18 mouse cellular contexts compared by ENCODE assay signal in genomic region chr3:94613258-94613878, GRCm38 (mm10). TPM values are rescaled to one million over a fixed set of nuclear protein-coding genes. Genes with fewer than 3 reads are reported as not detected.
DNase-seq lines count a peak whose midpoint lies in the region; ATAC-seq and TF ChIP-seq lines count a peak whose summit lies in the region.
"Had no signal": no experiment of that assay in that cellular context is flagged by ENCODE, and none has a peak within 500 bp of the region (broad histone marks: within the 10 kb centered on the region; RNA-seq: fewer than 3 reads in every experiment).

No protein-coding gene starts in this region.

- ATAC-seq in hindbrain, embryonic 11.5 days (ENCODE audit: low FRiP score) = no peak
- no peak for ATAC-seq in lung, postnatal 0 days
- ATAC-seq in stomach, embryonic 14.5 days (ENCODE audit: insufficient number of reproducible peaks, insufficient read depth, low FRiP score, low read depth) = 0 out of 2 replicates have a peak, but pooled peaks have one; percentile 23
- ATAC-seq: midbrain, embryonic 16.5 days; Patski had no signal

- H3K27ac ChIP-seq in hindbrain, embryonic 10.5 days = peak overlapping the region; percentile 54
- no peak overlapping the region for H3K27ac ChIP-seq in hindbrain, embryonic 11.5 days (ENCODE audit: low read depth, low read length)
- no peak overlapping the region for H3K27ac ChIP-seq in lung, postnatal 0 days (ENCODE audit: low read length)
- peak overlapping the region; percentile 15; the same call in 1 of the 2 replicates for H3K27ac ChIP-seq in heart, adult 2 months
- H3K27ac ChIP-seq in stomach, embryonic 14.5 days (ENCODE audit: low read length) = no peak overlapping the region
- H3K27ac ChIP-seq: forebrain, embryonic 10.5 days; heart, embryonic 13.5 days; liver, embryonic 14.5 days had no signal

- no peak for TF ChIP-seq POLR2A in heart, adult 2 months (IDR thresholded peaks at IDR 0.05; ENCODE audit: insufficient read depth, low read depth, low read length)

- 53% methylated on average over 7 of the region's 7 CpGs for WGBS in hindbrain, embryonic 10.5 days
- WGBS in hindbrain, embryonic 11.5 days = 55% methylated on average over 7 of the region's 7 CpGs
- 69% methylated on average over 7 of the region's 7 CpGs for WGBS in lung, postnatal 0 days
- WGBS in heart, adult 2 months = 68% methylated on average over 7 of the region's 7 CpGs
- 72% methylated on average over 7 of the region's 7 CpGs for WGBS in stomach, embryonic 14.5 days

- H3K4me2 ChIP-seq in hindbrain, embryonic 11.5 days (replicated peaks; ENCODE audit: low read depth, low read length) = no peak overlapping the region
- H3K4me2 ChIP-seq in lung, postnatal 0 days (replicated peaks; ENCODE audit: low read depth, low read length) = no peak overlapping the region
- no peak overlapping the region for H3K4me2 ChIP-seq in stomach, embryonic 14.5 days (replicated peaks; ENCODE audit: low read depth, low read length)
- H3K4me2 ChIP-seq: heart, embryonic 13.5 days had no signal

- no peaks in the 10 kb centered on the region for H3K36me3 ChIP-seq in hindbrain, embryonic 10.5 days
- H3K36me3 ChIP-seq in hindbrain, embryonic 11.5 days (ENCODE audit: control insufficient read depth, insufficient read depth, low read length) = no peaks in the 10 kb centered on the region
- no peaks in the 10 kb centered on the region for H3K36me3 ChIP-seq in lung, postnatal 0 days (ENCODE audit: insufficient read depth, low read length)
- no peaks in the 10 kb centered on the region for H3K36me3 ChIP-seq in heart, adult 2 months (ENCODE audit: control insufficient read depth, insufficient read depth, low read length)
- H3K36me3 ChIP-seq in stomach, embryonic 14.5 days (ENCODE audit: control insufficient read depth, insufficient read depth, low read length) = no peaks in the 10 kb centered on the region
- H3K36me3 ChIP-seq: forebrain, embryonic 10.5 days had no signal

- peaks cover 14% of the 10 kb centered on the region for H3K4me1 ChIP-seq in hindbrain, embryonic 10.5 days (replicated peaks)
- H3K4me1 ChIP-seq in hindbrain, embryonic 11.5 days (replicated peaks; ENCODE audit: control insufficient read depth, insufficient read depth, low read length) = no peaks in the 10 kb centered on the region
- no peaks in the 10 kb centered on the region for H3K4me1 ChIP-seq in lung, postnatal 0 days (ENCODE audit: insufficient read depth, low read depth, low read length)
- no peaks in the 10 kb centered on the region; the same call in 1 of the 2 replicates for H3K4me1 ChIP-seq in heart, adult 2 months (ENCODE audit: control insufficient read depth, insufficient read depth, low read length)
- H3K4me1 ChIP-seq in stomach, embryonic 14.5 days (ENCODE audit: control insufficient read depth, insufficient read depth, low read length) = no peaks in the 10 kb centered on the region

- no peak for TF ChIP-seq CTCF in lung, postnatal 0 days (IDR thresholded peaks at IDR 0.05)
- no peak for TF ChIP-seq CTCF in heart, adult 2 months (IDR thresholded peaks at IDR 0.05)

- H3K27me3 ChIP-seq in hindbrain, embryonic 10.5 days (ENCODE audit: insufficient read depth, poor library complexity, severe bottlenecking) = no peaks in the 10 kb centered on the region
- no peaks in the 10 kb centered on the region for H3K27me3 ChIP-seq in hindbrain, embryonic 11.5 days (ENCODE audit: control insufficient read depth, insufficient read depth, low read length)
- no peaks in the 10 kb centered on the region for H3K27me3 ChIP-seq in lung, postnatal 0 days (replicated peaks; ENCODE audit: insufficient read depth, low read length)
- H3K27me3 ChIP-seq in heart, adult 2 months (ENCODE audit: control insufficient read depth, insufficient read depth, low read length) = no peaks in the 10 kb centered on the region
- no peaks in the 10 kb centered on the region for H3K27me3 ChIP-seq in stomach, embryonic 14.5 days (ENCODE audit: control insufficient read depth, insufficient read depth, low read length)
- H3K27me3 ChIP-seq: heart, embryonic 13.5 days; Patski had no signal

- H3K4me3 ChIP-seq in hindbrain, embryonic 10.5 days = no peak overlapping the region
- no peak overlapping the region for H3K4me3 ChIP-seq in hindbrain, embryonic 11.5 days (ENCODE audit: low read depth, low read length)
- no peak overlapping the region for H3K4me3 ChIP-seq in lung, postnatal 0 days (ENCODE audit: low read depth, low read length)
- no peak overlapping the region for H3K4me3 ChIP-seq in heart, adult 2 months
- H3K4me3 ChIP-seq in stomach, embryonic 14.5 days (ENCODE audit: low read depth, low read length) = no peak overlapping the region
- H3K4me3 ChIP-seq: forebrain, embryonic 10.5 days; heart, embryonic 13.5 days had no signal

- H3K9ac ChIP-seq in hindbrain, embryonic 11.5 days (ENCODE audit: low read depth, low read length) = no peak overlapping the region
- no peak overlapping the region for H3K9ac ChIP-seq in lung, postnatal 0 days (replicated peaks; ENCODE audit: low read depth)
- H3K9ac ChIP-seq in heart, adult 2 months (ENCODE audit: low read depth, low read length) = no peak overlapping the region
- no peak overlapping the region for H3K9ac ChIP-seq in stomach, embryonic 14.5 days (replicated peaks; ENCODE audit: low read depth, low read length)
- H3K9ac ChIP-seq: liver, embryonic 14.5 days had no signal

- no peak for TF ChIP-seq EP300 in lung, postnatal 0 days (IDR thresholded peaks at IDR 0.05)
- no peak for TF ChIP-seq EP300 in heart, adult 2 months (IDR thresholded peaks at IDR 0.05; ENCODE audit: insufficient read depth, low read depth, low read length)

- DNase-seq in hindbrain, embryonic 10.5 days (ENCODE audit: low spot score) = peak; percentile 9
- DNase-seq in hindbrain, embryonic 11.5 days (ENCODE audit: low spot score) = no peak
- peak; percentile 51 for DNase-seq in lung, postnatal 25 days (ENCODE audit: low spot score)
- DNase-seq in lung, postnatal 0 days (ENCODE audit: low spot score) = no peak
- DNase-seq in heart, adult 2 months = peak; percentile 31 to 66
- DNase-seq in adrenal gland, postnatal 14 days = no peak
- DNase-seq in left cerebral cortex, postnatal 10 days (ENCODE audit: extremely low spot score in 1 of 2, low spot score in 2 of 2) = no peak
- DNase-seq: adrenal gland, adult 2 months; kidney, adult 11 months; right cerebral cortex, postnatal 4 days had no signal

- intact Hi-C loops in heart, adult 2 months (cut with DNase I) = no loop called here
- intact Hi-C loops in left cerebral cortex, postnatal 10 days (cut with DNase I) = no loop called here

- H3K9me3 ChIP-seq in hindbrain, embryonic 10.5 days = no peaks in the 10 kb centered on the region
- H3K9me3 ChIP-seq in hindbrain, embryonic 11.5 days (ENCODE audit: control insufficient read depth, low read length) = no peaks in the 10 kb centered on the region
- no peaks in the 10 kb centered on the region for H3K9me3 ChIP-seq in lung, postnatal 0 days (ENCODE audit: low read length)
- no peaks in the 10 kb centered on the region for H3K9me3 ChIP-seq in stomach, embryonic 14.5 days (ENCODE audit: control insufficient read depth, low read depth, low read length)
- H3K9me3 ChIP-seq: forebrain, embryonic 10.5 days; heart, embryonic 13.5 days had no signal

- H3K79me2 ChIP-seq in heart, adult 2 months (replicated peaks; ENCODE audit: control insufficient read depth, insufficient read depth, low read length) = no peaks in the 10 kb centered on the region

RNA-seq across cellular contexts. Expression of gene Gm10972, which starts 29.5 kb away (rescaled TPM):
- polyA plus RNA-seq in hindbrain, embryonic 10.5 days (2016; fragmentation: Nextera tagmentation; extraction: Ambion mirVana) = not detected in 2 replicates
- polyA plus RNA-seq in hindbrain, embryonic 11.5 days (2014; fragmentation: Nextera tagmentation; extraction: Ambion mirVana) = not detected in 2 replicates
- polyA plus RNA-seq in lung, postnatal 0 days (2015; fragmentation: Nextera tagmentation; extraction: Ambion mirVana) = not detected in 2 replicates
- total RNA-seq in heart, adult 2 months (2021) = not detected
- polyA plus RNA-seq in heart, adult 2 months (2012; rRNA removed) = not detected in 2 replicates
- polyA plus RNA-seq in stomach, embryonic 14.5 days (2014; fragmentation: Nextera tagmentation; extraction: Ambion mirVana) = not detected in 2 replicates
- not detected in 2 replicates for total RNA-seq in adrenal gland, postnatal 14 days (2021)
- total RNA-seq in left cerebral cortex, postnatal 10 days (2021) = not detected
- total RNA-seq: adrenal gland, adult 2 months; neutrophil, adult 5-6 weeks had no signal
- polyA plus RNA-seq: adrenal gland, adult 2 months; forebrain, embryonic 10.5 days; heart, embryonic 13.5 days; liver, embryonic 14.5 days; midbrain, embryonic 16.5 days; Patski; testis, adult 2 months had no signal

RNA-seq across cellular contexts. Expression of gene Snx27, which starts 30.9 kb away (rescaled TPM):
- 43.0 and 45.5 TPM in 2 replicates for polyA plus RNA-seq in hindbrain, embryonic 10.5 days (2016; fragmentation: Nextera tagmentation; extraction: Ambion mirVana)
- polyA plus RNA-seq in hindbrain, embryonic 11.5 days (2014; fragmentation: Nextera tagmentation; extraction: Ambion mirVana) = 40.6 and 42.4 TPM in 2 replicates
- 21.5 and 28.3 TPM in 2 replicates for polyA plus RNA-seq in lung, postnatal 0 days (2015; fragmentation: Nextera tagmentation; extraction: Ambion mirVana)
- total RNA-seq in heart, adult 2 months (2021) = 10 to 100 TPM; 27.4 to 29.0 TPM
- 7.5 and 14.4 TPM in 2 replicates for polyA plus RNA-seq in heart, adult 2 months (2012; rRNA removed)
- polyA plus RNA-seq in stomach, embryonic 14.5 days (2014; fragmentation: Nextera tagmentation; extraction: Ambion mirVana) = 35.1 and 41.9 TPM in 2 replicates
- total RNA-seq in adrenal gland, postnatal 14 days (2021) = 35.7 and 37.5 TPM in 2 replicates
- total RNA-seq in left cerebral cortex, postnatal 10 days (2021) = 10 to 100 TPM; 86.0 to 90.2 TPM

RNA-seq across cellular contexts. Expression of gene Tuft1, which starts 45.3 kb away (rescaled TPM):
- polyA plus RNA-seq in hindbrain, embryonic 10.5 days (2016; fragmentation: Nextera tagmentation; extraction: Ambion mirVana) = 3.5 and 3.7 TPM in 2 replicates
- polyA plus RNA-seq in hindbrain, embryonic 11.5 days (2014; fragmentation: Nextera tagmentation; extraction: Ambion mirVana) = 3.9 and 4.5 TPM in 2 replicates
- 16.9 and 19.5 TPM in 2 replicates for polyA plus RNA-seq in lung, postnatal 0 days (2015; fragmentation: Nextera tagmentation; extraction: Ambion mirVana)
- total RNA-seq in heart, adult 2 months (2021) = 1 to 10 TPM; 2.0 to 2.1 TPM
- polyA plus RNA-seq in heart, adult 2 months (2012; rRNA removed) = 1.6 and 1.9 TPM in 2 replicates
- 13.2 and 13.3 TPM in 2 replicates for polyA plus RNA-seq in stomach, embryonic 14.5 days (2014; fragmentation: Nextera tagmentation; extraction: Ambion mirVana)
- 7.1 and 7.4 TPM in 2 replicates for total RNA-seq in adrenal gland, postnatal 14 days (2021)
- 1 to 10 TPM in 1 of 2 experiments, under 1 TPM in 1; 0.77 to 1.3 TPM for total RNA-seq in left cerebral cortex, postnatal 10 days (2021)

Comparison
In these comparisons a context has a peak if more than half of its experiments do, and no peak if none do; other contexts are left out.
1. DNase-seq: peak in hindbrain, embryonic 10.5 days (single experiment), lung, postnatal 25 days (single experiment) and heart, adult 2 months (2 of 2); none in hindbrain, embryonic 11.5 days (single experiment), lung, postnatal 0 days (single experiment), adrenal gland, postnatal 14 days (single experiment) and left cerebral cortex, postnatal 10 days (0 of 2).
2. H3K27ac ChIP-seq: peak in hindbrain, embryonic 10.5 days (single experiment) and heart, adult 2 months (single experiment); none in hindbrain, embryonic 11.5 days (single experiment), lung, postnatal 0 days (single experiment) and stomach, embryonic 14.5 days (single experiment).